Mouse (Mus musculus) spleen, adult 12 weeks (tissue): ENCODE measurements around the gene Gm20388.

Source experiments
- DNase-seq: peaks from one replicate; pipeline ENCODE4 v3.0.0; 2022; ENCODE audit warnings: low spot score

Gm20388 gene

DNA sequence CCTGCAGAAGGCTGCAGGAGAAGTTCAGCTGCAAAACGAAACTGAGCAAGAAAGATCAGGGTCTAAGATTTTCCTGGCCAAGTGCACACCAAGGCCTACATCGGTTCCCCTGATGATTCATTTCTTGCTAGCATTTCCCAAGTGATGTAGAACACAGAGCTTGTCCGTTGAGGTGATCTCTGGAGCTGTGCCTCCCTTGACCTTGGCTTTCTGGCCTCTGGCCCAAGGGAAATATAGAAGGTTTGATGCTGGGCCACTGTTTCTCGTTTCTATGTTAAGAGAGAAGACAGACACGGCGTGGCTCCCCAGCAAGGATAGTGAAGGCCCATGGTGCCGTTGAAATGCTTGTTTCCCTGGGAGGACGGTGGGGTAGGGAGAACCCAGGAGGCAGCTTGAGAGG is 3857.2 kb downstream of the Gm20388 start:
- DNase-seq = no peak

DNA sequence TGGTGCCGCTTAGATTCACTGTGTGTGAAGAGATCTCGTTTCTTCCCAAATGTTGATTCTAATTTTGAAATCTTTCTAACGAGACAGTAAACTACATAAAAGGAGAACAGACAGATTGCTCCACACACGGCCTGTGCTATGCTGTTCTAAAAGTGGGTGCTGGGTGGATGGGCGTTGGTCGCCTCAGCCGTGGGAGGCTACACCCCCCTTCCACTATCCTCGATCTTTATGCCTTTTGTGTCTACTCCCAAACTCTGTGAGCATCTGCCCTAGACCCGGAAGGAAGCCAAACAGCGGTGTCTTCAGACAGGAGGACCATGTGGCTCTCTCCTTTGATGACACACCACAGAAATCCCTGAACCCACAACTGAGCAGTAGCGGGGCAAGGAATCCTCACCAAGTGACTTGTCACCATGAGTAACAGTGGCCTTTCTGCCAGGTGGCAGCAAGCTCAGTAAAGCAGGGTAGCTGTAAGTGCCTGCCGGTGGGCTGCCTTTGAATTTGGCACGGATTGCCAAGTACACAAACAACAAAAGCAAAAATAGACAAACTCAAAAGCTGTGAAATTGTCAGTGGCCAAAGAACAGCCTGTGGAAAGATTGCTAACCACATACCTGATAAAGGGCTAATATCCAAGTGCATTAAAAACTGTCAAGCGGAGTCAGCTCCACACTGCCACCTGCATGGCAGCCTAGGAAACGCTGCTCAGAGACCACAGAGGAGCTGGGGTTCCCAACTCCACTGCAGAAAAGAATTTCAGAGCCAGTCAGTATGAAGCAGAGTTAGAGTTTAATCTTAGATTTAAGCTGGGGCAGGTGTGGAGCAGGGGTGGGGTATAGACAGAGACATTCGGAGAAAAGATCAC is 3858.1 kb downstream of the Gm20388 start:
- DNase-seq = no peak

DNA sequence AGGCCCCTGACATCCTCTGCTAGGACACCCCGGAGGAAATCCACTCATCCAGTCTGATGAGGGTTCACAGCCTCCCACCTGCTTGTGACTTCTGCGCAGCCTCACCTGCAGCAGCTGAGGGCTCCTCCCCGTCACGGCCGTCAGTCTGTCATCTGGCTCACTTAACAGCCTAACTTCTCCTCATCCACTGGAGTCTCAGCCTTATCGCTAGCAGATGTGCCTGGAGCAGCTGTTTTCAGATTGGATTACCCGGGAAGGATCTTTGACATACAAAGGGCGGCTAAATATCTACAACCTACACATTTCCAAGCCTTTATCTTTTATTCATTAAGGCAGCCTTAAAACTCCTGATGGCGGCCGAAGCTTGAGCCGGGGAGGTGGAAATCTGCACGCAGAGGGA is 3862.8 kb downstream of the Gm20388 start:
- no peak for DNase-seq

DNA sequence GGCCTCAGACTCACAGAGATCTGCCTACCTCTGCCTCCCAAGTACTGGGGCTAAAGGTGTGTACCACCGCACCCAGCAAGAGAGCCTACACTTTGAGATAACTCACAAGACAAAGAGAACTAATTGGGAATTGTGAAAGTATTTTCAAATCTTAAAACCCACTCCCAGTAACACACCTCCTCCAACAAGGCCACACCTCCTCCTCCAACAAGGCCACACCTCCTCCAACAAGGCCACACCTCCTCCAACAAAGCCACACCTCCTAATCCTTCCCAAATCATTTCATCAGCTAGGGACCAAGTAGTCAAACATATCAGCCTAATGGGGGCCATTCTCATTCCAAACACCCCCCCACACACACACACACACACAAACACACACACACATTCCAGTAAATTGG is 3863.8 kb downstream of the Gm20388 start:
- DNase-seq = no peak

DNA sequence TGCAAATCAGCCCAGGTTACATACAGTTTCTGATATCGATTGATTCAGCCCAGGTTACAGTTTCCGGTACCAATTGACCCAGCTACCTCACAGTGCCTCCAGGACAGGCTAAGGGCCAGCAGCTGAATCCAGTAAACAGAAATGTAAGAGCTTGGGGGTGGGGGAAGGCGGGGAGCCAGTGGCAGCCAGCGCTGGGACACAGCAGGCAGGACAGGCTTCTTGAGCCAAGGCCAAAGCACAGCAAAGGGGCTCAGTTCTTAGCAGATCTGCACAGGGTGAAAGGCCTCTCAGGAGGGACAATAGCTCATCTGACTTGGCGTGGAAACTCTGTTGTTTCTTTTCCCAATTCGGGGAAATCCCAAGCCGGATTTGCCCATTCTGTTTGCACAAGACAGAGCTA is 3866.7 kb downstream of the Gm20388 start:
- no peak for DNase-seq

DNA sequence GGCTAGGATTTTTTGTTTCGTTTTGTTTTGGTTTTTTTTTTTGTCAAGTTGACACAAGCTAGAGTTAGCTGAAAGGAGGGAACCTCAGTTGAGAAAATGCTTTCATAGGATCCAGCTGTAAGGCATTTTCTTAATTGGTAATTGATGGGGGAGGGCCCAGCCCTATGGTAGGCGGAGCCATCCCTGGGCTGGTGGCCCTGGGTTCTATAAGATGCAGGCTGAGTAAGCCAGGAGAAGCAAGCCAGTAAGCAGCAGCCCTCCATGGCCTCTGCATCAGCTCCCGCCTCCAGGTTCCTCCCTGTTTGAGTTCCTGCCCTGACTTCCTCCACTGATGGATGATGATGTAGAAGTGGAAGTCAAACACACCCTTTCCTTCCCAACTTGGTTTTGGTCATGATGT is 3869.8 kb downstream of the Gm20388 start:
- no peak for DNase-seq

DNA sequence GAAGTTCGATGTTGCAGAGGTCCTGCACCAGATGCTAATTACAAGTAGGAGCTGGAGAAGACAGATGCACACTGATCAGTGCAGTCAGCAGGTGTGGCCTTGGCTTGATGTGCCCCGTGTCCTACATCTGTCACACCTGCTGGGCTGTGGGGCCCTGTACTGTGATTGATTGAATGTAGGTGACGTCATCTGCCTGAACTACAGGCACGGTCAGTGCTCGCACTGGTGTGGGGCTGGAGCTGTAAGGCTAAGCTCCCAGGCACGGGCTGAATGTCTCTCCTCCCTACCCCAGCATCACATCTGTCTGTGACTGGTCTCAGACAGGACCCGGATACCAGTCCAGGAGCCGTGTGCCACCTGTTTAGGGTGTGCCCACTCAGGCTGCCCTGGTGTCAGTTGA is 3870.6 kb downstream of the Gm20388 start:
- DNase-seq = no peak

DNA sequence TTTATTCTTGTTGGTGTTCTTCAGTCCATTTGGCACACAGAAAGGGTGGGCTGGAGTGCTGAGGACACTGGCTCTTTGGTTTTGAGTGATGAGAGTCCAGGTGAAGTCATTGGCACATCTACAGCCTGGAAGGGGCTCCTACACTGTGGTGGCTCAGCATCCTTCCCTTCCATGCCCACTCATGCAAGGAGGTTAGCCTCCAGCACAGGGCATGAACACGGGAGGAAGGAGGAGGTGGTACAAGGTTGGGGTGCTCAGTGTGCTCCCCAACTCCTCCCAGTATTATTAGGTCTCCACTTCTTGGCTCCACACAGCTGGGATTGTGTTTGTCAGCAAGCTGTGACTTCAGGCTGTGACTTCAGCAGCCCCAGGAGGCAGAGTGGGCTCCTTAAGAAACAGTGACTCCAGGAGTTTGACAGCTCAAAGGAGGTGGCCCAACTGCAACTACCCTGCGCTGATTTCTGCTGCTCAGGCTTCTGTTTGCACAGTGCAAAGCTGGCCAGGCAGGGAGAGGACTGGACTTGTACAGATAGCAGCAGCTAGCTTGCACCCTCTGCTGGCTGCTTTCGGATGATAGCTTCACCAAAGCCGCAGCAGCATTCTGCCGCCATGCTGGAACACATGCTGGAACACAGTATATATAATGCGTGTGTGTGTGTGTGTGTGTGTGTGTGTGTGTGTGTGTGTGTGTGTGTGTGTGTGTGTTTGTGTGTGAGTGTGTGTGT is 3873.0 kb downstream of the Gm20388 start:
- DNase-seq = no peak

DNA sequence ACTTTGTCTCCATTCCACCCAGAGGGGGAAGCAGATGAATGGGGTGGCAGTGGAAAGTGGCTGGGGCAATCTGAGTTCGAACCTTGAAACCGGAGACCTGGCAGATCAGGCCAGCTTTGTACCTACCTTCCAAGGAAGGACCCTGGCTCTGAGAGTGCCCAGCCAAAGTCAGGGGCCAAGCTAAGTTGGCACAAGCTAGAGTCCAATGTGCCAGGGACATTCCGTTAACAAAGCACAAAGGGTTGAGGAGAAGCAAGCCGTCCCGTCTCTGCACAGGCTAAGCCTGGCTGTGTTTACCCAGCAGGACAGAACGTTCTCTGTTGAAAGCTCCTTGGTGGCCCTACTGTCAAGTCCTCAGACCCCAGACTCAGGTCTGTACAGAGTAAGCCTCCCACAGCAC is 3875.5 kb downstream of the Gm20388 start:
- no peak for DNase-seq

DNA sequence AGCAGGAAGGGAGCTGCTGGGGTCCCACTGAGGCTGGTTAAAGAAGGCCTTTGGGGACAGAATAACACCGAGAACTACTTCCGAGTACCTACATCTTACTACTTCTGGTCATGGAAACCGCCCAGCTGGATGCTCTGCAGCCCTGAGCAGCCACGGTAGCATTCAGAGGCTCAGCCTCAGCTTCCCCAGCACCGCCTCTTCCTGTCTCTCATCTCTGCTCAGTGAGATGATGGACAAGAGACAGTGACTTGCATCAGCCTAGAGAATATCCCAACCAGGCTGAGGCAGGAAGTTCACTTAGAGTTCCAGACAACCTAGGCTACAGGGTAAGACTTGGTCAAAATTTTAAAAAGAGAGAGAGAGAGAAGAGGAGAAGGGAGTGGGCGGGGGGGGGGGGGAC is 3876.0 kb downstream of the Gm20388 start:
- DNase-seq = no peak

DNA sequence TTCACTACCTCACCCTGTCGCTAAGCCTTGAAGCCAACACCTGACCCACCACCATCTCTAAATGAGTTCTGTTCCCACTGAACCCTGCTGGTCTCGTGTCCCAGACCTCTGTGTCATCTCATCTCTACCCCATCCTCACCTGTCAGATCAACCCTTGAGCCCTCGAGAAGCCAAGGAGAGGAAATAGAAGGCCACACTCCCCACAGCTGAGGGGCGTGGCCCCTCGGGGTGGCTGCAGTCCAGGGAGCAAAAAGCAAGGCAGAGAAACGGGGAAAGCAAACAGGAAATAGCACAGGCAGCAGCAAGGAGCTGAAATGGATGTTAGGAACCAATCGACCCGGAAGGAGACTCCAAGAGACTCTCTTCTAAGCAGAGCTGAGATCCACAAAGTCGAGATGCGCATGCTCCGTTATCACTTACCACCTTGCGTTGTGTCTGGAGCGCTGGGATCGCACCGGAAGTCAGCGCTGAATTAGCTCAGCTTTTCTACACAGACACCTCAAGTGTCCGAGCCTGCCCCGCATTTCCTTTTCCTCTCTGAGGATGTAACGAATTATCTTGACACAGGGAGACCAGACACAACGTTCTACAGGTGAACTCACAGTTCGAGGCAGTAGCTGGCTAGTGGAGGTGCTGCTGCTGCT is 3876.7 kb downstream of the Gm20388 start:
- no peak for DNase-seq

DNA sequence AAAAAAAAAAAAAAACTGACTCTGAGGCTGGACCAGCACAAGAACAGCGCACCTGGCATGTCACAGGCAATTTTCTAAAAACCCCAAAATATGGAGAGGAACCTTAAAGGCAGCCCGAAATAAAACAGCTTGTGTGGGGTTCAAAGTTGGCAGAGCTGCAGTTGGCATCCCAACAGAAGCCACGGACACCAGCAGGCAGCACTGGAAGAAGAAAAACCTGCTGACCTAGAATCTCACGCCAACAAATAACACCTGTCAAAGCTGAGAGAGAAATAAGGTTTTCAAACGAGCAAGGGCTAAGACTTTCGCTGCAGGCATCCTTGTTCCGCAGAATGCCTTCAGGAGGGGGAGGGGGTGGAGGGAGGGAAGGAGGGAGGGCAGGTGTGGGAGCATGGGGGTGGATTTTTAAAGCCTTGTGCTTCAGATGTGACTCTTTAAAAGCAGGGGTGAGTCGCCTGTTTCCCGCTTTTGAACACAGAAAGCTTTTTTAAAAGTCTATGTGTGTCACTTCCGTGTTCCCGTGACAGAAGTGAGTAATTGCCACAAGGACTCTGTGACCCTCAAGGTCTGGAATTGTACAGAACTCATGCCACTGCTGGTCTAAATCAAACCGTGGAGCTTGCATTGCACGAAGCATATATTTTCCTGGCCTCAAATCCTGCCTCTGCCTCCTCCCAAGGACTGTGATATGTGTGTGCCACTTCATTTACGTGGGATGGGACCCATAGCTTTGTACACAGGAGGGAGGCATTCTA is 3878.0 kb downstream of the Gm20388 start:
- no peak for DNase-seq

DNA sequence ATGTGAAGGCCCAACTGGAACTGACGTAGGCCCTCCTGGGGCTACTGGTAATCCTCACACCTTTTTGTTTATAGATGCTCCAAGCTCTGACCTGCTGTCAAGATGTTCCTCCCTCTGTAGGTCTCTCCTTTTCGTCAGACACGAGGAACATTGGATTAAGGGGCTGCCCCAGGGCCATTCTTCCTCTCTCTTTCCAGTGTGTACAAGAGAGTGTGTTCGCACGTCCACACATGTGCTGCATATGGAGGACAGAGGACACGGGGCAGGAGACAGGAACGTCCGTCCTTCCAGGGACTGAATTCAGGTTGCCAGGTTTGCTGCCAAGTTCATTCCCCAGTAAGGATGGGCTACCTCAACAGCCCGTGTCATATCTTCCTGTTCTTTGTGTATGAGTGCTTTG is 3878.8 kb downstream of the Gm20388 start:
- no peak for DNase-seq

DNA sequence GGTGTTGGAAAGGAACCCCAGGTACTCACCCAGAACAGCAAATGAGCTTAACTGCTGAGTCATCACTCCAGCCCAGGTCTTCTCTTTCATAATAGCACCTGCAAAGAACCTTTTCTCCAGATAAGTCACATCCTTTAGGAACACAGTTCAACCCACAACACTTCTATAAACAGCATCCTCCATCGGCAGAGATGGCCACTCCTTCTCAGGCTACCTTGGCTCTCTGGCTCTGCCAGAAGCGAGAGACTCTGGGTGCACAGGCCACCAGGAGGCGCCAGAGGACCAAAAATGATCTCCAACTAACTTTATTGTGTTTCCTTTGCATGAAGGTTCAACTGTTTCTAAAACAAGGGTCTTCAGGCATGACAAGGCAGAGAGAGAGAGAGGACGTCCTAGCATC is 3879.3 kb downstream of the Gm20388 start:
- peak; percentile 71 for DNase-seq

DNA sequence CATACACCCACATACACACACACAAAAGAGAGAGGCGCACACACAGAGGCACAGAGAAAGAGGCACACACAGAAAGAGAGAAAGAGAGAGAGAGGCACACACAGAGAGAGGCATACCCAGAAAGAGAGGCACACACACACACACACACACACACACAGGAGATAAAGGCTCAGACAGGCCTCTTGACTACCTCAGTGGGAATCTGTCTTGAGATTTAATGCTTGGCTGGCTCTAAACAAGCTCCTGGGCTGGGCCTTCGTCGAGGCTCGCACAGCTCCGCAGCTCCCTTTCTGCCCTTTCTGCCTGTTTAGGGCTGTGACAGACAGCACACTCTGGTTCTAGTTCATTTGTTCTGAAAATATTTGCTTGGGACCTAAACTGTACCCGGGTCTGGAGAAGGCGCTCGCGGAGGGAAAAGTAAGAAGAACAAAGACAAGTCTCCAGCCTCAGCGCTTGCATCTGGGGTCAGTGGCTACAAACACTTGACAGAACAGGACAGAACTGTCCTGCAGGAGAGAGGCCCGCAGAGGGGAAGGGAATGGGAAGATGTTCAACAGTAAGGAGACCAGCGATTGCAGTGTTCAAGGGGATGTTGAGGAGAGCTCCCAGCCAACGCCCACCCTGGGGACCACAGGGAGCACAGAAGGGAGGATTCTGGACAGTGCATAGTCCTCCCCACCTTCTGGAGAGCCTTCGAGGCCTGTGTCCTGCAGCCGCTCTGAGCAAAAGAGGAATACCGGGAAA is 3880.6 kb downstream of the Gm20388 start:
- no peak for DNase-seq

DNA sequence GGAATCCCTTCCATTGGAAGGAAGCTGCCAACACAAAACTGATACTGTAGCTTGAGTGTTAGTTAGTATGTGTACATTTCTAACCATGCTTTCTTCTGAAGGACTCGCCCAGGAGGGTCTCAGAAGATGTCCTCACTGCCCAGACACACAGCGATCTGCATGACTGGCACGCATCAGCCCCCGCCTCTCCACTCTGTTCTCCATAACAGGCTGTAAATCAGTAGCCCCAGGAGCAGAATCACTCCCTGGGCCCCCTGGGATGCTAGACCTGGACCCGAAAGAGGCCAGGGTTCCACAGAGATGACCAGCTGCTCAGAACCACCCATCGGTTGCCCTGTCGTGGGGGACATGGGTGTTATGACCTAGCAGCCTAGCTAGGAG is 3881.2 kb downstream of the Gm20388 start:
- no peak for DNase-seq

DNA sequence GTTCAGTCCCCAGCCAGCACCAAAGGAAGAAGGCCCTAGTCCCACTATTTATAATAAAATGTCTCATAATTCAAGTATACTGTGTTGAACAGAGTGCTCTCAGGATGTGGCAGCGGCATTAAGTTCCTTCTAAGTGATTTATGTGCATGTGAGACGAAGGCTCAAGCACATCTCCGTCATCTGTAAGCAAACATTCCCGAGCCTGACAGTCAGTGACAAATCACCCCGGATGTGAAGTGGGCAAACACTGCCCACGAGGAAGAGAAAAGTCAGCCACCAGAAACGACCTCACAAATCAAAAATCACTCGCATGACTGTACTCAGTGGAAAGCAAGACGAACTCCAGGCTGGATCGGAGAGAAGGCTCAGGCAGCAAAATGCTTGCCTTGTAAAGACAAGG is 3883.3 kb downstream of the Gm20388 start:
- no peak for DNase-seq

DNA sequence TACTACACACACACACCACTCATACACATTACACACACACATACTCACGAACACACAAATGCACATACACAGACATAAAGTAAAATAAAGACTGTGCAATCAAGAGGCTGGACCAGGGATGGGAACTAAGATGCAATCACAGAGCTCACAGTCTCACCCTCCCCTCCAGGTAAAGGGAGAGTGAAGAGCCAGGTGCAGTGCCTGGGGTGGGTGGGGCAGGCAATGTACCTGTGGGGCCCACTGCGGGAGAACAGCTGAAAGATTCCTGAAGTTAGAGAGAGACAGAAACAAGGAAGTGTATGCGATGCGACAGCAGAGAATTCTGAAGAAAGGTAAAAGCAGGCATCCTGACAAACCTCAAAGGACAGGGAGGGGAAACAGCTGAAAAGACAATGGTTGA is 3884.1 kb downstream of the Gm20388 start:
- no peak for DNase-seq

DNA sequence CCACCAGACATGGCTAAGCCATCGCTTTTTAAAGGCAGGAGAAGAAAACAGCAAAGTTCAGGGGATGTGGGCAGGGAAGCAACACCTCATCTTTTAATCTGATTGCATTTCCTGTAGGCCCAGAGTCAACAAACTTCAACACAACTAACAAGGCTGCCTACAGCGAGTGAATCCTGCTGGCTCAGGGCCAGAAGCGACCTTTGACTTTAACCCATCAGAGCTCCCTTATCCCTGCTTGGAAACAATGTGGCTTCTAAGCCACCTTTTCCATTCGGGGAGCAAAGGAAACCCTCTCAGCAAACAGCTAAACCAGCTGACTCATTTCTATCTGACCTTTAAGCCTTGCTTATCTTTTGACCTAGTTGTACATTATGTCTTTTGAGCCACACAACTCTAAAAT is 3886.1 kb downstream of the Gm20388 start:
- DNase-seq = no peak

DNA sequence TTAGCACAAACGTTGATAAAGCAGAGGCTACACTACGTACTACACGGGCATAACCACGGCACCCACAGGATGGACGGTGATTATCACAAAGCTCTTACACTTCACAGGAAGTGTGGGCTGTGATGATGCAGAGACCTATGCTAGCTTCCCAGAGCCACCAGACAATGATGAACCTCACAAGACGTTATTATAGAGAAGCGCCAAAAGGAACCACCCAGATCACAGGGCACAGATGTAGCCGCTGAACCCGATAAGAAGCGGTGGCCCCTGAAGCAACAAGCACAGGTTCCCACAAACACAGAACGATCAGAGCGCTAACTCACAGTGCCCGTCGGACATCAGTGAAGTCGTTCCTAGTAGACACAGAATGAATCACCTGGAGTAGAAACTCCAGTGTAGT is 3887.3 kb downstream of the Gm20388 start:
- DNase-seq = no peak

DNA sequence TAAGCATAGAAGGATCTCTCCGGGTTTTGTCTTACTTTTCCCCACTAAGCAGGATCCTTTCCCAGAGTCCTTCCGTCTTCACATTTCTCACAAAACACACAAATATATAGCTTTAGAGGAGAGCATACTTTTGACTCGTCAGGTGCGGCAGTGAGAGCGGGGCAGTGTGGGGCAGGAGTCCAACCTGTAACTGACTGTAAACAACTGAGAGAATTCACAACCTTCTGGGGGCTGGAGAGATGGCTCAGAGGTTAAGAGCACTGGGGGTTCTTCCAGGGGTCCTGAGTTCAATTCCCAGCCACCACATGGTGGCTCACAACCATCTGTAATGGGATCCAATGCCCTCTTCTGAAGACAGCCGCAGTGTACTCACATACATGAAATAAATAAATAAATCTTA is 3888.8 kb downstream of the Gm20388 start:
- no peak for DNase-seq

DNA sequence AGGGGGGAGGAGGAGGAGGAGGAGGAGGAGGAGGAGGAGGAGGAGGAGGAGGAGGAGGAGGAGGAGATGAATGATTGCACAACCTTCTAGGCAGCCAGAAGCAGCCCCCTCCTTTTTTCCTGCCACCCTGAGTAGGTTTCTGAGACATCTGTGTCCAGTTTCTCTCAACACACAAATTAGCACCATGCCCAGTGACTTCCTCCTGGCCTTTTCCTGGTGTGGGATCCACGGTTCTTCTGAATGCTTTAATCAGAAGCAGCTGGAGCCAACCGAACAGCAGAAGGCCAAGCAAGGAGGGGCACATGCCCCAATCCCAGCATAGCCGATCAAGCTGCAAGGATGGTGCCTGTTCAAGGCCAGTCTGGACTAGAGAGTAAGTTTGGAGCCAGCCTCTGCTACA is 3889.2 kb downstream of the Gm20388 start:
- DNase-seq = no peak
